Mouse (Mus musculus) embryonic stem cell, embryonic (primary cell): Measurements from ENCODE around the gene Rbm8a.

ENCODE experiments used
- CTCF ChIA-PET, 4 experiments: fragments of 300-600 bp in 2 of 4; fragments of 350-600 bp in 2 of 4; sonication (Branson Sonifier 250); formaldehyde crosslinking; loops; one replicate each; lab custom pipeline; 2022; ENCODE audit warnings: inconsistent platforms in 2 of 4; lab: Charles Lee
- POLR2A ChIA-PET, 4 experiments: fragments of 300-600 bp in 2 of 4; fragments of 350-600 bp in 2 of 4; sonication (Branson Sonifier 250); formaldehyde crosslinking; loops; one replicate each; lab custom pipeline; 2022; ENCODE audit warnings: antibody characterized with exemption in 4 of 4, inconsistent platforms in 1 of 4; lab: Charles Lee

Rbm8a gene

GRCm38 (mm10) chr3:96599069-96599393 lies 30.7 kb upstream of the Rbm8a start:
- CTCF ChIA-PET: interaction anchor here in 2 of 4 experiments (0.6 to 0.7 kb wide), 4 partner anchors 19 to 209 kb away, joined by 3 to 6 read pairs (median 4); no protein-coding TSS in a partner anchor
- POLR2A ChIA-PET: interaction anchor here in 3 of 4 experiments (0.5 to 3.0 kb wide), 8 partner anchors 17 to 1006 kb away, joined by 3 to 27 read pairs (median 4); partner anchors contain the start of genes Rbm8a (in 2 of the 3) and Txnip (in 1 of the 3)

- POLR2A ChIA-PET: interaction anchor here in 3 of 4 experiments (0.6 to 3.0 kb wide), 9 partner anchors 17 to 106 kb away, joined by 3 to 27 read pairs (median 5); partner anchors contain the start of genes Rbm8a (in 3 of the 3) and Txnip (in 1 of the 3)
- CTCF ChIA-PET: interaction anchor here in 2 of 4 experiments (0.6 to 0.7 kb wide), 3 partner anchors 31 to 209 kb away, joined by 3 to 6 read pairs (median 4); no protein-coding TSS in a partner anchor
These were observed 30.3 kb upstream of the Rbm8a start for GRCm38 (mm10) chr3:96599411-96599810.

- POLR2A ChIA-PET: interaction anchor here (0.5 to 3.0 kb wide), 52 partner anchors 9 to 338 kb away, joined by 3 to 57 read pairs (median 4); partner anchors contain the start of genes Rbm8a (in 3 of the 4), Txnip (in 3 of the 4), Gm16253 (in 2 of the 4) and Hist2h2bb (in 2 of the 4)
- CTCF ChIA-PET: interaction anchor here in 3 of 4 experiments (0.6 to 1.7 kb wide), 20 partner anchors 8 to 173 kb away, joined by 3 to 11 read pairs (median 4); partner anchors contain the start of genes Gm16253 (in 1 of the 3), Itga10 (in 1 of the 3) and Rbm8a (in 1 of the 3)
These were observed 29.0 kb upstream of the Rbm8a start, which contains the start of gene Lix1l for GRCm38 (mm10) chr3:96600639-96601250. Lix1l (plus strand) TSS chr3:96601149.

GRCm38 (mm10) chr3:96601251-96601787 lies 28.4 kb upstream of the Rbm8a start:
- ChIA-PET CTCF (interaction anchor here (0.6 to 1.7 kb wide), 19 partner anchors 9 to 173 kb away, joined by 3 to 11 read pairs (median 3); partner anchors contain the start of genes Gm16253 (in 1 of the 4), Itga10 (in 1 of the 4) and Rbm8a (in 1 of the 4)), POLR2A (interaction anchor here (0.5 to 3.0 kb wide), 43 partner anchors 9 to 338 kb away, joined by 3 to 57 read pairs (median 5); partner anchors contain the start of genes Rbm8a (in 3 of the 4), Gm16253 (in 2 of the 4), Txnip (in 2 of the 4) and Ankrd35 (in 1 of the 4))

- ChIA-PET CTCF (interaction anchor here in 3 of 4 experiments (0.6 to 1.7 kb wide), 9 partner anchors 22 to 62 kb away, joined by 3 to 11 read pairs (median 4); partner anchors contain the start of genes Gm16253 (in 1 of the 3), Itga10 (in 1 of the 3) and Rbm8a (in 1 of the 3)), POLR2A (interaction anchor here in 3 of 4 experiments (0.9 to 3.0 kb wide), 18 partner anchors 8 to 333 kb away, joined by 3 to 57 read pairs (median 8); partner anchors contain the start of genes Rbm8a (in 3 of the 3), Gm16253 (in 1 of the 3), Hist2h2bb (in 1 of the 3) and Txnip (in 1 of the 3))
These were observed 27.6 kb upstream of the Rbm8a start for GRCm38 (mm10) chr3:96601941-96602703.

GRCm38 (mm10) chr3:96602704-96603084 lies 27.0 kb upstream of the Rbm8a start:
- ChIA-PET POLR2A (interaction anchor here in 2 of 4 experiments (1.2 to 2.0 kb wide), 5 partner anchors 9 to 45 kb away, joined by 3 to 6 read pairs (median 5); partner anchors contain the start of genes Polr3gl (in 1 of the 2) and Rbm8a (in 1 of the 2)), CTCF (interaction anchor here in 1 of 4 experiments (1.0 kb wide), 1 partner anchor 36 kb away, joined by 3 read pairs; no protein-coding TSS in a partner anchor)

GRCm38 (mm10) chr3:96603311-96603710 lies 26.4 kb upstream of the Rbm8a start:
- POLR2A ChIA-PET: interaction anchor here in 2 of 4 experiments (0.6 to 3.2 kb wide), 8 partner anchors 9 to 101 kb away, joined by 3 to 12 read pairs (median 4); partner anchors contain the start of genes Polr3gl (in 2 of the 2) and Rbm8a (in 1 of the 2)
- CTCF ChIA-PET: interaction anchor here in 2 of 4 experiments (0.6 to 1.4 kb wide), 4 partner anchors 9 to 102 kb away, joined by 3 to 4 read pairs (median 3); partner anchors contain the start of gene Polr3gl (in 1 of the 2)

- ChIA-PET CTCF (interaction anchor here in 2 of 4 experiments (0.6 to 1.6 kb wide), 4 partner anchors 12 to 324 kb away, joined by 3 to 4 read pairs (median 3); partner anchors contain the start of gene Polr3gl (in 2 of the 2)), POLR2A (interaction anchor here in 3 of 4 experiments (0.6 to 3.2 kb wide), 8 partner anchors 9 to 58 kb away, joined by 3 to 12 read pairs (median 4); partner anchors contain the start of genes Rbm8a (in 2 of the 3) and Polr3gl (in 1 of the 3))
These were observed 23.7 kb upstream of the Rbm8a start for GRCm38 (mm10) chr3:96606007-96606406.

GRCm38 (mm10) chr3:96606618-96607017 lies 23.1 kb upstream of the Rbm8a start:
- ChIA-PET CTCF (interaction anchor here in 1 of 4 experiments (0.8 kb wide), 1 partner anchor 13 kb away, joined by 3 read pairs; the partner anchor contains the start of gene Polr3gl), POLR2A (interaction anchor here in 2 of 4 experiments (1.2 to 2.0 kb wide), 4 partner anchors 9 to 57 kb away, joined by 3 to 6 read pairs (median 4); partner anchors contain the start of gene Rbm8a (in 1 of the 2))

- ChIA-PET POLR2A (interaction anchor here in 3 of 4 experiments (0.9 to 5.2 kb wide), 9 partner anchors 11 to 41 kb away, joined by 3 to 35 read pairs (median 6); partner anchors contain the start of genes Rbm8a (in 3 of the 3), Gm16253 (in 1 of the 3), Gm42957 (in 1 of the 3) and Lix1l (in 1 of the 3)), CTCF (interaction anchor here in 2 of 4 experiments (0.9 to 1.6 kb wide), 2 partner anchors 21 to 27 kb away, joined by 3 to 5 read pairs; partner anchors contain the start of gene Itga10 (in 1 of the 2))
These were observed 11.8 kb upstream of the Rbm8a start for GRCm38 (mm10) chr3:96617941-96618340.

GRCm38 (mm10) chr3:96623201-96623600 lies 6.5 kb upstream of the Rbm8a start:
- CTCF ChIA-PET: interaction anchor here in 1 of 4 experiments (1.9 kb wide), 1 partner anchor 22 kb away, joined by 6 read pairs; the partner anchor contains the start of gene Itga10
- POLR2A ChIA-PET: interaction anchor here in 2 of 4 experiments (1.0 to 1.7 kb wide), 2 partner anchors 12 to 29 kb away, joined by 3 to 9 read pairs; no protein-coding TSS in a partner anchor

- ChIA-PET CTCF (interaction anchor here in 1 of 4 experiments (1.4 kb wide), 1 partner anchor 14 kb away, joined by 3 read pairs; the partner anchor contains the start of gene Itga10), POLR2A (interaction anchor here in 2 of 4 experiments (1.0 to 5.3 kb wide), 6 partner anchors 13 to 55 kb away, joined by 3 to 32 read pairs (median 8); partner anchors contain the start of genes Polr3gl (in 2 of the 2), Gm16253 (in 1 of the 2), Itga10 (in 1 of the 2) and Lix1l (in 1 of the 2))
These were observed 2.3 kb downstream of the Rbm8a start for GRCm38 (mm10) chr3:96632058-96632457.

GRCm38 (mm10) chr3:96634015-96634414 lies 4.3 kb downstream of the Rbm8a start:
- ChIA-PET POLR2A (interaction anchor here (0.6 to 5.3 kb wide), 20 partner anchors 11 to 982 kb away, joined by 3 to 32 read pairs (median 6); partner anchors contain the start of genes Itga10 (in 2 of the 4), Polr3gl (in 2 of the 4), Ankrd34a (in 1 of the 4) and Gm16253 (in 1 of the 4)), CTCF (interaction anchor here in 3 of 4 experiments (0.5 to 0.8 kb wide), 4 partner anchors 11 to 54 kb away, joined by 3 to 5 read pairs (median 3); partner anchors contain the start of gene Itga10 (in 1 of the 3))

GRCm38 (mm10) chr3:96634928-96635879 lies 5.5 kb downstream of the Rbm8a start, which contains the start of the genes Pex11b and Gm42957:
Pex11b (plus strand) TSS chr3:96635376.
Gm42957 (plus strand) TSS chr3:96635474.
- ChIA-PET POLR2A (interaction anchor here (0.5 to 3.9 kb wide), 21 partner anchors 10 to 181 kb away, joined by 3 to 16 read pairs (median 4); partner anchors contain the start of genes Gm16253 (in 3 of the 4), Ankrd34a (in 1 of the 4), Ankrd35 (in 1 of the 4) and Itga10 (in 1 of the 4)), CTCF (interaction anchor here in 2 of 4 experiments (0.6 to 1.0 kb wide), 2 partner anchors 41 to 111 kb away, joined by 3 read pairs; partner anchors contain the start of gene Polr3gl (in 1 of the 2))
